ENCODE assay signal across 11 mouse cellular contexts in the genomic region with DNA sequence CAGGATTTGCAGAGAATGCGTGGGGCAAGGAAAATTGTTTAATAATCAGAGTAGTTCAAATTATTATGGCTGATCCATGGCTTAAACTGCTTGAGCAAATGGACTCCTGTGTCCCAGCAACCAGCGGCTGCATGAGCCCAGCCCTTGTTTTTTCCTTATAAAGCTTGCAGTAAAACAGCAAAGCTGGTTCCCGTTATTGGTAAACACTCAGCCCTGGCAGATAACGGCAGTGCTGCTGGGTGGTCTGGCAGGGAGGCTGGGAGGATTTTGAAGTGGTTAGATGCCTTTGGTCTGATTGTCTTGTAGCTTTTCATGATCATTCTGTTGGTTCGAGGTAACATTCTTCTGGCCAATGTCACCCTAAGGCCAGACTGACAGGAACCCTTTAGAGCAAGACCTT. TPM values are rescaled to one million over a fixed set of nuclear protein-coding genes. Genes with fewer than 3 reads are reported as not detected.
A peak's percentile ranks its signal among the peaks of the same experiment; 100 is the strongest.
DNase-seq lines count a peak whose midpoint lies in the region; ATAC-seq and TF ChIP-seq lines count a peak whose summit lies in the region.
"Had no signal": no experiment of that assay in that cellular context is flagged by ENCODE, and none has a peak within 500 bp of the region (broad histone marks: within the 10 kb centered on the region; RNA-seq: fewer than 3 reads in every experiment).

No protein-coding gene starts in this region.

- H3K9ac ChIP-seq in limb, embryonic 11.5 days (ENCODE audit: low read length): peak overlapping the region; percentile 22; the same call in 1 of the 2 replicates
- H3K9ac ChIP-seq in liver, postnatal 0 days (replicated peaks): no peak overlapping the region
- H3K9ac ChIP-seq: liver, embryonic 13.5 days had no signal

- H3K4me1 ChIP-seq in cortical plate, adult 2 months (ENCODE audit: control insufficient read depth, insufficient read depth, low read length): no peaks in the 10 kb centered on the region
- H3K4me1 ChIP-seq in limb, embryonic 11.5 days (ENCODE audit: control insufficient read depth, insufficient read depth, low read length): peaks cover 21% of the 10 kb centered on the region
- peaks cover 15% of the 10 kb centered on the region for H3K4me1 ChIP-seq in liver, postnatal 0 days (ENCODE audit: insufficient read depth)

- no peak for TF ChIP-seq EP300 in liver, postnatal 0 days (IDR thresholded peaks at IDR 0.05; ENCODE audit: low read depth)

- TF ChIP-seq POLR2A in cortical plate, adult 2 months (IDR thresholded peaks at IDR 0.05; ENCODE audit: extremely low read depth, insufficient read depth, low read length): no peak

- H3K27ac ChIP-seq in gastrocnemius, adult 2 months: peak overlapping the region; percentile 92
- H3K27ac ChIP-seq in cortical plate, adult 2 months (ENCODE audit: insufficient read depth, low read length): peak overlapping the region; percentile 30; the same call in 1 of the 2 replicates
- peak overlapping the region; percentile 38; the same call in 1 of the 2 replicates for H3K27ac ChIP-seq in limb, embryonic 11.5 days (replicated peaks; ENCODE audit: low read depth, low read length)
- H3K27ac ChIP-seq in liver, postnatal 0 days (ENCODE audit: low read depth): no peak overlapping the region
- H3K27ac ChIP-seq: liver, embryonic 13.5 days had no signal

- H3K36me3 ChIP-seq in limb, embryonic 11.5 days (ENCODE audit: control insufficient read depth, insufficient read depth, low read length): peaks cover 7% of the 10 kb centered on the region; the same call in 1 of the 2 replicates
- peaks cover 12% of the 10 kb centered on the region; the same call in 1 of the 2 replicates for H3K36me3 ChIP-seq in liver, postnatal 0 days (replicated peaks; ENCODE audit: insufficient read depth, low read length)

- no peak overlapping the region for H3K4me2 ChIP-seq in limb, embryonic 11.5 days (ENCODE audit: low read depth, severe bottlenecking)
- no peak overlapping the region for H3K4me2 ChIP-seq in liver, postnatal 0 days (ENCODE audit: low read depth, low read length)
- H3K4me2 ChIP-seq: liver, embryonic 13.5 days had no signal

- no peak for TF ChIP-seq CTCF in gastrocnemius, adult 2 months (IDR thresholded peaks at IDR 0.05)
- no peak for TF ChIP-seq CTCF in cortical plate, adult 2 months (IDR thresholded peaks at IDR 0.05; ENCODE audit: extremely low read depth, insufficient read depth, low read length)
- TF ChIP-seq CTCF in liver, postnatal 0 days (IDR thresholded peaks at IDR 0.05; ENCODE audit: low read depth): no peak

- no peaks in the 10 kb centered on the region for H3K27me3 ChIP-seq in limb, embryonic 11.5 days (ENCODE audit: control insufficient read depth, insufficient read depth, low read length)
- H3K27me3 ChIP-seq in liver, postnatal 0 days (ENCODE audit: insufficient read depth, low read length): no peaks in the 10 kb centered on the region
- H3K27me3 ChIP-seq: liver, embryonic 13.5 days had no signal

- no peak for ATAC-seq in limb, embryonic 11.5 days (ENCODE audit: insufficient number of reproducible peaks, low FRiP score, low TSS enrichment, low read depth)
- ATAC-seq in liver, postnatal 0 days: no peak

- H3K4me3 ChIP-seq in gastrocnemius, adult 2 months: no peak overlapping the region
- H3K4me3 ChIP-seq in cortical plate, adult 2 months (ENCODE audit: insufficient read depth, low read length): no peak overlapping the region
- H3K4me3 ChIP-seq in limb, embryonic 11.5 days (ENCODE audit: low read depth, low read length): no peak overlapping the region
- no peak overlapping the region for H3K4me3 ChIP-seq in liver, postnatal 0 days (ENCODE audit: low read depth, low read length)
- H3K4me3 ChIP-seq: liver, embryonic 13.5 days had no signal

- intact Hi-C loops in gastrocnemius, adult 2 months (cut with DNase I): no loop called here

- H3K9me3 ChIP-seq in limb, embryonic 11.5 days (ENCODE audit: control insufficient read depth, low read length): no peaks in the 10 kb centered on the region
- H3K9me3 ChIP-seq in liver, postnatal 0 days (ENCODE audit: low read length): no peaks in the 10 kb centered on the region
- H3K9me3 ChIP-seq: liver, embryonic 13.5 days had no signal

- no peak for DNase-seq in gastrocnemius, adult 2 months
- no peak for DNase-seq in gastrocnemius, postnatal 4 days (ENCODE audit: low spot score in 2 of 2)
- DNase-seq in kidney, postnatal 10 days: peak; percentile 25
- DNase-seq in kidney, postnatal 36 days: no peak
- DNase-seq in limb, embryonic 11.5 days (ENCODE audit: low spot score): no peak
- DNase-seq in liver, postnatal 0 days: no peak
- DNase-seq in T-cell, adult 2 months (ENCODE audit: low spot score): no peak
- DNase-seq: adrenal gland, postnatal 36 days; liver, embryonic 13.5 days had no signal

- 38% methylated on average over 5 of the region's 5 CpGs for WGBS in limb, embryonic 11.5 days
- WGBS in liver, postnatal 0 days (ENCODE audit: insufficient replicate concordance): 64% methylated on average over 5 of the region's 5 CpGs

RNA-seq across cellular contexts. Expression of a gene that starts 12.9 kb away (rescaled TPM):
- 1 to 10 TPM; 4.6 to 6.6 TPM for total RNA-seq in gastrocnemius, adult 2 months (2021)
- total RNA-seq in gastrocnemius, postnatal 4 days (2021): 10 to 100 TPM; 42.7 to 48.8 TPM
- polyA plus RNA-seq in cortical plate, adult 2 months (2012; rRNA removed): 3.0 and 3.8 TPM in 2 replicates
- 4.1 and 4.5 TPM in 2 replicates for polyA plus RNA-seq in limb, embryonic 11.5 days (2014; fragmentation: Nextera tagmentation; extraction: Ambion mirVana)
- 1.1 and 1.5 TPM in 2 replicates for polyA plus RNA-seq in liver, postnatal 0 days (2015; fragmentation: Nextera tagmentation; extraction: Ambion mirVana)
- total RNA-seq: granulocyte monocyte progenitor cell, adult 5-6 weeks had no signal

RNA-seq across cellular contexts. Expression of a gene that starts 22.2 kb away (rescaled TPM):
- 1 to 10 TPM; 2.5 to 3.6 TPM for total RNA-seq in gastrocnemius, adult 2 months (2021)
- 1 to 10 TPM; 6.6 to 6.8 TPM for total RNA-seq in gastrocnemius, postnatal 4 days (2021)
- polyA plus RNA-seq in cortical plate, adult 2 months (2012; rRNA removed): 19.5 and 21.4 TPM in 2 replicates
- 38.2 and 39.8 TPM in 2 replicates for polyA plus RNA-seq in limb, embryonic 11.5 days (2014; fragmentation: Nextera tagmentation; extraction: Ambion mirVana)
- 12.4 and 13.6 TPM in 2 replicates for polyA plus RNA-seq in liver, postnatal 0 days (2015; fragmentation: Nextera tagmentation; extraction: Ambion mirVana)

RNA-seq across cellular contexts. Expression of a gene that starts 34.6 kb away (rescaled TPM):
- total RNA-seq in gastrocnemius, adult 2 months (2021): 1 to 10 TPM; 5.5 to 6.2 TPM
- 10 to 100 TPM in 1 of 2 experiments, 1 to 10 TPM in 1; 10.0 to 11.4 TPM for total RNA-seq in gastrocnemius, postnatal 4 days (2021)
- polyA plus RNA-seq in cortical plate, adult 2 months (2012; rRNA removed): 29.1 and 30.9 TPM in 2 replicates
- 24.1 and 25.5 TPM in 2 replicates for polyA plus RNA-seq in limb, embryonic 11.5 days (2014; fragmentation: Nextera tagmentation; extraction: Ambion mirVana)
- polyA plus RNA-seq in liver, postnatal 0 days (2015; fragmentation: Nextera tagmentation; extraction: Ambion mirVana): 10.9 and 13.0 TPM in 2 replicates

RNA-seq across cellular contexts. Expression of a gene that starts 37.2 kb away (rescaled TPM):
- total RNA-seq in gastrocnemius, adult 2 months (2021): 1 to 10 TPM in 1 of 2 experiments, under 1 TPM in 1; 0.54 to 1.1 TPM
- 1 to 10 TPM; 4.2 to 5.0 TPM for total RNA-seq in gastrocnemius, postnatal 4 days (2021)
- polyA plus RNA-seq in cortical plate, adult 2 months (2012; rRNA removed): 37.9 and 40.1 TPM in 2 replicates
- 0.75 and 0.78 TPM in 2 replicates for polyA plus RNA-seq in limb, embryonic 11.5 days (2014; fragmentation: Nextera tagmentation; extraction: Ambion mirVana)
- 1.5 and 2.0 TPM in 2 replicates for polyA plus RNA-seq in liver, postnatal 0 days (2015; fragmentation: Nextera tagmentation; extraction: Ambion mirVana)
